Mouse (Mus musculus) MEL-GATA-1-ER (cell line): ENCODE results near the gene Fundc1.
"Not testable (repeated sequence)": the region's sequence is repeated elsewhere in the genome, so short reads cannot be mapped to it uniquely, and the experiment has no call there.

Experiments used
- DNase-seq: peaks from one replicate; pipeline ENCODE4 v3.0.0-alpha.2; 2012; ENCODE audit warnings: low read depth; ENCODE audit errors: extremely low read depth

Gene Fundc1

GRCm38 (mm10) chrX:17571621-17572459, at the start of gene Fundc1:
Fundc1 (minus strand) TSS chrX:17572325.
- DNase-seq = peak; percentile 93

- no peak for DNase-seq
Measured at GRCm38 (mm10) chrX:17611253-17611652, 39.1 kb upstream of the Fundc1 start.

GRCm38 (mm10) chrX:17608763-17609162, 36.6 kb upstream of the Fundc1 start:
- DNase-seq = no peak

GRCm38 (mm10) chrX:17607668-17608067, 35.5 kb upstream of the Fundc1 start:
- no peak for DNase-seq

GRCm38 (mm10) chrX:17593331-17593730, 21.2 kb upstream of the Fundc1 start:
- DNase-seq = no peak

GRCm38 (mm10) chrX:17590745-17591144, 18.6 kb upstream of the Fundc1 start:
- no peak for DNase-seq

- DNase-seq = no peak
Measured at GRCm38 (mm10) chrX:17571271-17571620, 879 bp downstream of the Fundc1 start.

- no peak for DNase-seq
Measured at GRCm38 (mm10) chrX:17568670-17569069, 3.5 kb downstream of the Fundc1 start.

GRCm38 (mm10) chrX:17565743-17566142, 6.4 kb downstream of the Fundc1 start:
- no peak for DNase-seq

- peak; percentile 26 for DNase-seq
Measured at GRCm38 (mm10) chrX:17564732-17565131, 7.4 kb downstream of the Fundc1 start.

- DNase-seq = no peak
Measured at GRCm38 (mm10) chrX:17558746-17559145, 13.4 kb downstream of the Fundc1 start.

GRCm38 (mm10) chrX:17554488-17554887, 17.6 kb downstream of the Fundc1 start:
- DNase-seq = no peak

GRCm38 (mm10) chrX:17551586-17551985, 20.5 kb downstream of the Fundc1 start:
- DNase-seq = not testable (repeated sequence)

- DNase-seq = no peak
Measured at GRCm38 (mm10) chrX:17547143-17547806, 24.9 kb downstream of the Fundc1 start.

GRCm38 (mm10) chrX:17544860-17545492, 27.1 kb downstream of the Fundc1 start:
- no peak for DNase-seq

GRCm38 (mm10) chrX:17537701-17538100, 34.4 kb downstream of the Fundc1 start:
- no peak for DNase-seq

- no peak for DNase-seq
Measured at GRCm38 (mm10) chrX:17527008-17527407, 45.1 kb downstream of the Fundc1 start.

- no peak for DNase-seq
Measured at GRCm38 (mm10) chrX:17521221-17521716, 50.9 kb downstream of the Fundc1 start.

- DNase-seq = no peak
Measured at GRCm38 (mm10) chrX:17520086-17520485, 52.0 kb downstream of the Fundc1 start.

- no peak for DNase-seq
Measured at GRCm38 (mm10) chrX:17514012-17514411, 58.1 kb downstream of the Fundc1 start.

GRCm38 (mm10) chrX:17512021-17512602, 60.0 kb downstream of the Fundc1 start:
- DNase-seq = no peak
